In the genomic region with DNA sequence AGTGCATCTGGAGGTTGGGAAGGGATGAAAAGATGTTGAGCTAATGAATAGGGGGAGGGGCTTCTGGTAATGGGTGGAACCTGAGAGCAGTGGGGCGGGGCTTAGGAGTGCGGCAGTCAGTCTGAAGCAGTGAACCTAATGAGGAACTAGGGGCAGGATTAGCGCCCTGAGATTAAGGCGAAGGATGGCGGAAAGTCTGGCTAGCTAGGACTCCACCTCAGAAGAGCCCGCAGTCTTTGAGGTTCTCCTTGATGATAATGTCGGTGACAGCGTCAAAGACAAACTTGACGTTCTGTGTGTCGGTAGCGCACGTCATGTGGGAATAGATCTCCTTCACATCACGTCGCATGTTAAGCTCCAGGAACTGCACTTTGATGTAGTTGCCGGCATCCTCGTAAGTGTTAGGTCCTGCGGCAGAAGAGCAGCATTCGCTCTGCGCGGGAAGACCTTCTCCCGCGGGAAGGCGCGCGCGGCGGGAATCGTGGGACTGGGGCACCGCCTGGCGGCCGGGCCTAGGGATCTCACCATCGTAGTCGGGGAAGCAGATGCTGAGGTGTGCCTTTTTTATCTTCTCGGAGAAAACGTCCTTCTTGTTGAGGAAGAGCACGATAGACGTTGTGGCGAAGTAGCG, we compare ENCODE assay signal across 8 mouse cellular contexts. TPM values are rescaled to one million over a fixed set of nuclear protein-coding genes. Genes with fewer than 3 reads are reported as not detected.
DNase-seq lines count a peak whose midpoint lies in the region; ATAC-seq and TF ChIP-seq lines count a peak whose summit lies in the region.

No protein-coding gene starts in this region.

- WGBS in forebrain, embryonic 16.5 days, result under 1% methylated on average over 39 of the region's 39 CpGs
- under 1% methylated on average over 39 of the region's 39 CpGs for WGBS in hindbrain, embryonic 10.5 days

- ATAC-seq in forebrain, embryonic 16.5 days, result peak; percentile 71

- peak; percentile 83 for DNase-seq in hindbrain, embryonic 10.5 days (ENCODE audit: low spot score)
- DNase-seq in layer of hippocampus, postnatal 25 days (ENCODE audit: extremely low spot score in 1 of 2, low spot score in 1 of 2), result peak; percentile 67 to 75
- peak; percentile 72 for DNase-seq in lung, postnatal 36 days
- peak; percentile 89 for DNase-seq in retina, postnatal 1 day
- peak; percentile 63 for DNase-seq in urinary bladder, adult 2 months (ENCODE audit: low spot score)

- H3K4me3 ChIP-seq in ES-Bruce4 (ENCODE audit: low read depth, low read length), result peak overlapping the region; percentile 60
- peak overlapping the region; percentile 41 for H3K4me3 ChIP-seq in brown adipose tissue, adult 24 weeks (ENCODE audit: insufficient read depth, low read depth, low read length)
- peak overlapping the region; percentile 35 for H3K4me3 ChIP-seq in forebrain, embryonic 16.5 days (replicated peaks; ENCODE audit: low read length)
- peak overlapping the region; percentile 47 for H3K4me3 ChIP-seq in hindbrain, embryonic 10.5 days

- H3K27me3 ChIP-seq in ES-Bruce4 (ENCODE audit: control insufficient read depth, insufficient read depth, low read length, poor library complexity, severe bottlenecking), result no peaks in the 10 kb centered on the region
- H3K27me3 ChIP-seq in forebrain, embryonic 16.5 days (replicated peaks; ENCODE audit: control insufficient read depth, insufficient read depth, low read length), result peaks cover 18% of the 10 kb centered on the region
- H3K27me3 ChIP-seq in hindbrain, embryonic 10.5 days (ENCODE audit: insufficient read depth, poor library complexity, severe bottlenecking), result peaks cover 66% of the 10 kb centered on the region

- H3K9me3 ChIP-seq in ES-Bruce4 (replicated peaks; ENCODE audit: control insufficient read depth, insufficient read depth, low read length, poor library complexity, severe bottlenecking), result no peaks in the 10 kb centered on the region
- H3K9me3 ChIP-seq in forebrain, embryonic 16.5 days (ENCODE audit: control insufficient read depth, low read length), result no peaks in the 10 kb centered on the region
- no peaks in the 10 kb centered on the region for H3K9me3 ChIP-seq in hindbrain, embryonic 10.5 days

- TF ChIP-seq EP300 in ES-Bruce4 (IDR thresholded peaks at IDR 0.05; ENCODE audit: insufficient read depth, low read depth, low read length), result 0 out of 2 replicates have a peak, but pooled peaks have one; percentile 32

- H3K36me3 ChIP-seq in ES-Bruce4 (ENCODE audit: control insufficient read depth, insufficient read depth, low read length, poor library complexity, severe bottlenecking), result no peaks in the 10 kb centered on the region
- H3K36me3 ChIP-seq in forebrain, embryonic 16.5 days (ENCODE audit: control insufficient read depth, insufficient read depth), result no peaks in the 10 kb centered on the region
- H3K36me3 ChIP-seq in hindbrain, embryonic 10.5 days, result no peaks in the 10 kb centered on the region

- no peak for TF ChIP-seq POLR2A in ES-Bruce4 (IDR thresholded peaks at IDR 0.05; ENCODE audit: insufficient read depth, low read length)

- TF ChIP-seq CTCF in ES-Bruce4 (IDR thresholded peaks at IDR 0.05; ENCODE audit: low read depth, low read length), result peak; percentile 71

- no peak overlapping the region for H3K27ac ChIP-seq in ES-Bruce4 (ENCODE audit: insufficient read depth, low read length)
- no peak overlapping the region for H3K27ac ChIP-seq in brown adipose tissue, adult 24 weeks (replicated peaks; ENCODE audit: low read depth, low read length)
- no peak overlapping the region for H3K27ac ChIP-seq in forebrain, embryonic 16.5 days (ENCODE audit: low read length)
- H3K27ac ChIP-seq in hindbrain, embryonic 10.5 days, result no peak overlapping the region

- H3K9ac ChIP-seq in ES-Bruce4 (ENCODE audit: low read depth, poor library complexity, severe bottlenecking), result peak overlapping the region; percentile 2
- H3K9ac ChIP-seq in forebrain, embryonic 16.5 days (replicated peaks; ENCODE audit: low read depth, low read length), result peak overlapping the region; percentile 47

- peak overlapping the region; percentile 65 for H3K4me2 ChIP-seq in forebrain, embryonic 16.5 days (ENCODE audit: low read length)

- peaks cover 10% of the 10 kb centered on the region for H3K4me1 ChIP-seq in ES-Bruce4 (ENCODE audit: control insufficient read depth, insufficient read depth, low read length)
- 0 out of 2 replicates have a peak, but pooled peaks cover 2% of the 10 kb centered on the region for H3K4me1 ChIP-seq in brown adipose tissue, adult 24 weeks (ENCODE audit: control insufficient read depth, insufficient read depth, insufficient read length, low read length)
- peaks cover 20% of the 10 kb centered on the region for H3K4me1 ChIP-seq in forebrain, embryonic 16.5 days (replicated peaks; ENCODE audit: control insufficient read depth, insufficient read depth, low read length)
- H3K4me1 ChIP-seq in hindbrain, embryonic 10.5 days (replicated peaks), result peaks cover 29% of the 10 kb centered on the region

RNA-seq across cellular contexts. Expression of a gene that starts 3.7 kb away (rescaled TPM):
- 1.5 TPM in 1 of 2 replicates, not detected in the other for polyA plus RNA-seq in ES-Bruce4 (2011; ENCODE audit: insufficient read depth, insufficient read length, low read depth, missing spikeins)
- not detected in 2 replicates for polyA plus RNA-seq in brown adipose tissue, adult 24 weeks (2012; ENCODE audit: insufficient read depth, insufficient read length, missing spikeins)
- 1.2 and 1.4 TPM in 2 replicates for polyA plus RNA-seq in forebrain, embryonic 16.5 days (2015; fragmentation: Nextera tagmentation; extraction: Ambion mirVana)
- 2.6 and 3.1 TPM in 2 replicates for polyA plus RNA-seq in hindbrain, embryonic 10.5 days (2016; fragmentation: Nextera tagmentation; extraction: Ambion mirVana)
- total RNA-seq in layer of hippocampus, postnatal 25 days (2021), result not detected
- 0.06 TPM in 1 of 2 replicates, not detected in the other for polyA plus RNA-seq in urinary bladder, adult 2 months (2012; rRNA removed)

RNA-seq across cellular contexts. Expression of a gene that starts 6.5 kb away (rescaled TPM):
- polyA plus RNA-seq in ES-Bruce4 (2011; ENCODE audit: insufficient read depth, insufficient read length, low read depth, missing spikeins), result 8.1 and 13.3 TPM in 2 replicates
- 0.83 and 3.3 TPM in 2 replicates for polyA plus RNA-seq in brown adipose tissue, adult 24 weeks (2012; ENCODE audit: insufficient read depth, insufficient read length, missing spikeins)
- polyA plus RNA-seq in forebrain, embryonic 16.5 days (2015; fragmentation: Nextera tagmentation; extraction: Ambion mirVana), result 30.4 and 32.6 TPM in 2 replicates
- polyA plus RNA-seq in hindbrain, embryonic 10.5 days (2016; fragmentation: Nextera tagmentation; extraction: Ambion mirVana), result 6.4 and 7.2 TPM in 2 replicates
- total RNA-seq in layer of hippocampus, postnatal 25 days (2021), result 10 to 100 TPM; 57.8 to 66.2 TPM
- 0.44 and 0.45 TPM in 2 replicates for polyA plus RNA-seq in urinary bladder, adult 2 months (2012; rRNA removed)

RNA-seq across cellular contexts. Expression of a gene that starts 34.5 kb away (rescaled TPM):
- 12.3 and 19.0 TPM in 2 replicates for polyA plus RNA-seq in ES-Bruce4 (2011; ENCODE audit: insufficient read depth, insufficient read length, low read depth, missing spikeins)
- polyA plus RNA-seq in brown adipose tissue, adult 24 weeks (2012; ENCODE audit: insufficient read depth, insufficient read length, missing spikeins), result 3.1 and 3.2 TPM in 2 replicates
- 11.0 and 14.9 TPM in 2 replicates for polyA plus RNA-seq in forebrain, embryonic 16.5 days (2015; fragmentation: Nextera tagmentation; extraction: Ambion mirVana)
- polyA plus RNA-seq in hindbrain, embryonic 10.5 days (2016; fragmentation: Nextera tagmentation; extraction: Ambion mirVana), result 14.5 and 16.4 TPM in 2 replicates
- 1 to 10 TPM; 2.9 to 4.2 TPM for total RNA-seq in layer of hippocampus, postnatal 25 days (2021)
- 110 and 111 TPM in 2 replicates for polyA plus RNA-seq in urinary bladder, adult 2 months (2012; rRNA removed)

RNA-seq across cellular contexts. Expression of a gene that starts 40.6 kb away (rescaled TPM):
- polyA plus RNA-seq in ES-Bruce4 (2011; ENCODE audit: insufficient read depth, insufficient read length, low read depth, missing spikeins), result 266 and 284 TPM in 2 replicates
- 87.2 and 112 TPM in 2 replicates for polyA plus RNA-seq in brown adipose tissue, adult 24 weeks (2012; ENCODE audit: insufficient read depth, insufficient read length, missing spikeins)
- polyA plus RNA-seq in forebrain, embryonic 16.5 days (2015; fragmentation: Nextera tagmentation; extraction: Ambion mirVana), result 299 and 316 TPM in 2 replicates
- 554 and 640 TPM in 2 replicates for polyA plus RNA-seq in hindbrain, embryonic 10.5 days (2016; fragmentation: Nextera tagmentation; extraction: Ambion mirVana)
- 100 to 1,000 TPM; 208 to 223 TPM for total RNA-seq in layer of hippocampus, postnatal 25 days (2021)
- 449 and 465 TPM in 2 replicates for polyA plus RNA-seq in urinary bladder, adult 2 months (2012; rRNA removed)
